Mouse (Mus musculus) mouse embryonic stem cell (cell line): ENCODE data around the gene Nubp2.

Experiments used
- in situ Hi-C, 2 experiments: fragments of 300-500 bp; cut with MboI; formaldehyde crosslinking; loops; 1 replicate in 1 of 2; 3 replicates in 1 of 2; pipeline ENCODE4 v1.14.3; 2019 to 2020; ENCODE audit warnings: low sequenced_read_pairs in 2 of 2, low pct_unique_long_range_greater_than_20kb in 1 of 2, mixed read lengths in 1 of 2; ENCODE audit not compliant: unreplicated experiment in 1 of 2

The Nubp2 gene

GRCm38 (mm10) chr17:24841133-24841532 lies 45.0 kb downstream of the Nubp2 start:
- in situ Hi-C loops = no loop called here

DNA sequence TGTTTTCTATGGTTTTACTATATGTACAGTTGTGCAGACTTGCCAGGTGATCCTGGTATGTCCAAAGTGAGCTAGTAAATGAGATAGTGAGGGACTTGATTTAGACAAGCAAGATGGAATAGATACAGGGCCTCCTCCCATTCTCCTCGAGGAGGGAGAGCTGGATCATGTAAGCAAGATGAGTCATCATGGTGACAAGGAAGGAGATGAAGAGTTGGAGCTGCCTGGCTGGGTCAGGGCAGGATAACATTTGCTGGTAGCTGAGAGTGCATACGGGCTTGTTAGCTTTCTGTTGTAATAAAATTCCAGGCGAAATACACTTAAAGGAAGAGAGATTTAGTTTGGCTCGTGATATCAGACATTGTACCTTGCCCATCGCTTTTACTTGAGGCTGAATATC lies 45.8 kb downstream of the Nubp2 start:
- in situ Hi-C loops = no loop called here

- in situ Hi-C loops = no loop called here
These were observed 46.3 kb downstream of the Nubp2 start, which contains the start of gene Hagh for GRCm38 (mm10) chr17:24839842-24840241. Gene Hagh (plus strand): TSS chr17:24840143.
